Mouse (Mus musculus): Measurements from ENCODE around the gene Enox1. TPM values are rescaled to one million over a fixed set of nuclear protein-coding genes. Genes with fewer than 3 reads are reported as not detected.

Gene Enox1
- polyA plus RNA-seq, 1 experiment = not detected

GRCm38 (mm10) chr14:77346296-77346695, 189.7 kb downstream of the Enox1 start:
- no peak for TF ChIP-seq CTCF (IDR thresholded peaks at IDR 0.05; ENCODE audit: low read depth, low read length)
- no peak for TF ChIP-seq POLR2A (IDR thresholded peaks at IDR 0.05; ENCODE audit: borderline replicate concordance, low read depth, low read length)
- Histone ChIP-seq H3K4me1 (ENCODE audit: control insufficient read depth, insufficient read depth, low read length) (peaks cover 5% of the 10 kb centered on the region), H3K4me3 (ENCODE audit: insufficient read depth, low read length) (no peak overlapping the region), H3K27ac (ENCODE audit: insufficient read depth, low read depth, low read length) (no peak overlapping the region)

GRCm38 (mm10) chr14:77351803-77352352, 195.3 kb downstream of the Enox1 start:
- no peak overlapping the region for H3K27ac ChIP-seq (ENCODE audit: insufficient read depth, low read depth, low read length)
- H3K4me1 ChIP-seq (ENCODE audit: control insufficient read depth, insufficient read depth, low read length) = no peaks in the 10 kb centered on the region
- TF ChIP-seq CTCF (IDR thresholded peaks at IDR 0.05; ENCODE audit: low read depth, low read length) (no peak), POLR2A (IDR thresholded peaks at IDR 0.05; ENCODE audit: borderline replicate concordance, low read depth, low read length) (no peak)

GRCm38 (mm10) chr14:77362662-77363061, 206.1 kb downstream of the Enox1 start:
- no peak overlapping the region for H3K4me3 ChIP-seq (ENCODE audit: insufficient read depth, low read length)
- H3K27ac ChIP-seq (ENCODE audit: insufficient read depth, low read depth, low read length) = no peak overlapping the region
- TF ChIP-seq POLR2A (IDR thresholded peaks at IDR 0.05; ENCODE audit: borderline replicate concordance, low read depth, low read length) (no peak), CTCF (IDR thresholded peaks at IDR 0.05; ENCODE audit: low read depth, low read length) (no peak)
- no peaks in the 10 kb centered on the region for H3K4me1 ChIP-seq (ENCODE audit: control insufficient read depth, insufficient read depth, low read length)

More at GRCm38 (mm10) chr14:77351803-77352352, 195.3 kb downstream of the Enox1 start:
- H3K4me3 ChIP-seq (ENCODE audit: insufficient read depth, low read length) = no peak overlapping the region

- Histone ChIP-seq H3K4me3 (ENCODE audit: insufficient read depth, low read length) (no peak overlapping the region), H3K27ac (ENCODE audit: insufficient read depth, low read depth, low read length) (no peak overlapping the region), H3K4me1 (ENCODE audit: control insufficient read depth, insufficient read depth, low read length) (no peaks in the 10 kb centered on the region)
- TF ChIP-seq POLR2A (IDR thresholded peaks at IDR 0.05; ENCODE audit: borderline replicate concordance, low read depth, low read length) (no peak), CTCF (IDR thresholded peaks at IDR 0.05; ENCODE audit: low read depth, low read length) (no peak)
Measured at GRCm38 (mm10) chr14:77368411-77368810, 211.8 kb downstream of the Enox1 start.

- Histone ChIP-seq H3K27ac (ENCODE audit: insufficient read depth, low read depth, low read length) (no peak overlapping the region), H3K4me3 (ENCODE audit: insufficient read depth, low read length) (no peak overlapping the region), H3K4me1 (ENCODE audit: control insufficient read depth, insufficient read depth, low read length) (no peaks in the 10 kb centered on the region)
- TF ChIP-seq CTCF (IDR thresholded peaks at IDR 0.05; ENCODE audit: low read depth, low read length) (no peak), POLR2A (IDR thresholded peaks at IDR 0.05; ENCODE audit: borderline replicate concordance, low read depth, low read length) (no peak)
Measured at GRCm38 (mm10) chr14:77369070-77369469, 212.5 kb downstream of the Enox1 start.

GRCm38 (mm10) chr14:77370521-77370920, 214.0 kb downstream of the Enox1 start:
- no peaks in the 10 kb centered on the region for H3K4me1 ChIP-seq (ENCODE audit: control insufficient read depth, insufficient read depth, low read length)
- TF ChIP-seq CTCF (IDR thresholded peaks at IDR 0.05; ENCODE audit: low read depth, low read length) = no peak
- no peak for TF ChIP-seq POLR2A (IDR thresholded peaks at IDR 0.05; ENCODE audit: borderline replicate concordance, low read depth, low read length)
- H3K27ac ChIP-seq (ENCODE audit: insufficient read depth, low read depth, low read length) = no peak overlapping the region

GRCm38 (mm10) chr14:77371977-77372376, 215.4 kb downstream of the Enox1 start:
- Histone ChIP-seq H3K4me1 (ENCODE audit: control insufficient read depth, insufficient read depth, low read length) (no peaks in the 10 kb centered on the region), H3K27ac (ENCODE audit: insufficient read depth, low read depth, low read length) (no peak overlapping the region)
- TF ChIP-seq POLR2A (IDR thresholded peaks at IDR 0.05; ENCODE audit: borderline replicate concordance, low read depth, low read length) (no peak), CTCF (IDR thresholded peaks at IDR 0.05; ENCODE audit: low read depth, low read length) (no peak)

More at GRCm38 (mm10) chr14:77370521-77370920, 214.0 kb downstream of the Enox1 start:
- no peak overlapping the region for H3K4me3 ChIP-seq (ENCODE audit: insufficient read depth, low read length)

GRCm38 (mm10) chr14:77373119-77373518, 216.6 kb downstream of the Enox1 start:
- Histone ChIP-seq H3K4me3 (ENCODE audit: insufficient read depth, low read length) (no peak overlapping the region), H3K4me1 (ENCODE audit: control insufficient read depth, insufficient read depth, low read length) (no peaks in the 10 kb centered on the region), H3K27ac (ENCODE audit: insufficient read depth, low read depth, low read length) (no peak overlapping the region)
- no peak for TF ChIP-seq POLR2A (IDR thresholded peaks at IDR 0.05; ENCODE audit: borderline replicate concordance, low read depth, low read length)
- TF ChIP-seq CTCF (IDR thresholded peaks at IDR 0.05; ENCODE audit: low read depth, low read length) = no peak

More at GRCm38 (mm10) chr14:77371977-77372376, 215.4 kb downstream of the Enox1 start:
- no peak overlapping the region for H3K4me3 ChIP-seq (ENCODE audit: insufficient read depth, low read length)

- Histone ChIP-seq H3K4me3 (ENCODE audit: insufficient read depth, low read length) (no peak overlapping the region), H3K4me1 (ENCODE audit: control insufficient read depth, insufficient read depth, low read length) (no peaks in the 10 kb centered on the region), H3K27ac (ENCODE audit: insufficient read depth, low read depth, low read length) (no peak overlapping the region)
- no peak for TF ChIP-seq CTCF (IDR thresholded peaks at IDR 0.05; ENCODE audit: low read depth, low read length)
- TF ChIP-seq POLR2A (IDR thresholded peaks at IDR 0.05; ENCODE audit: borderline replicate concordance, low read depth, low read length) = no peak
Measured at GRCm38 (mm10) chr14:77375054-77375453, 218.5 kb downstream of the Enox1 start.

- no peak for TF ChIP-seq CTCF (IDR thresholded peaks at IDR 0.05; ENCODE audit: low read depth, low read length)
- TF ChIP-seq POLR2A (IDR thresholded peaks at IDR 0.05; ENCODE audit: borderline replicate concordance, low read depth, low read length) = no peak
- no peak overlapping the region for H3K4me3 ChIP-seq (ENCODE audit: insufficient read depth, low read length)
- no peak overlapping the region for H3K27ac ChIP-seq (ENCODE audit: insufficient read depth, low read depth, low read length)
- H3K4me1 ChIP-seq (ENCODE audit: control insufficient read depth, insufficient read depth, low read length) = no peaks in the 10 kb centered on the region
Measured at GRCm38 (mm10) chr14:77375618-77376017, 219.1 kb downstream of the Enox1 start.
